Mouse (Mus musculus) heart, embryonic 16.5 days (tissue): ENCODE data around the gene Phpt1. TPM values are rescaled to one million over a fixed set of nuclear protein-coding genes. Genes with fewer than 3 reads are reported as not detected.
A peak's percentile ranks its signal among the peaks of the same experiment; 100 is the strongest.

ENCODE experiments used
- ATAC-seq: fragments of 200-750 bp; cut with Nextera tagmentation; replicated peaks from 2 replicates; pipeline ENCODE4 v1.8.0; 2017; ENCODE audit warnings: moderate number of reproducible peaks; ENCODE audit not compliant: insufficient read depth, low FRiP score; ENCODE audit errors: extremely low read depth
- H3K27ac ChIP-seq: fragments of 300-500 bp; sonication (generic); 2 replicates; pipeline ENCODE4 v1.5.1; 2014; ENCODE audit warnings: mild to moderate bottlenecking, low read length, control low read depth, moderate library complexity
- H3K27me3 ChIP-seq: fragments of 300-500 bp; sonication (generic); 2 replicates; pipeline ENCODE4 v1.6.1; 2014; ENCODE audit warnings: low read length, mixed read lengths; ENCODE audit not compliant: control insufficient read depth, insufficient read depth
- H3K36me3 ChIP-seq: fragments of 300-500 bp; sonication (generic); 2 replicates; pipeline ENCODE4 v1.6.1; 2014; ENCODE audit not compliant: control insufficient read depth, insufficient read depth
- H3K4me1 ChIP-seq: fragments of 300-500 bp; sonication (generic); 2 replicates; pipeline ENCODE4 v1.6.1; 2014; ENCODE audit warnings: low read length, mixed read lengths; ENCODE audit not compliant: control insufficient read depth, insufficient read depth
- H3K4me2 ChIP-seq: fragments of 300-500 bp; sonication (generic); 2 replicates; pipeline ENCODE4 v1.6.1; 2014; ENCODE audit warnings: low read depth, mild to moderate bottlenecking, control low read depth, low read length
- H3K4me3 ChIP-seq: fragments of 300-500 bp; sonication (generic); 2 replicates; pipeline ENCODE4 v1.5.1; 2014; ENCODE audit warnings: mild to moderate bottlenecking, control low read depth, low read length
- H3K9ac ChIP-seq: fragments of 300-500 bp; sonication (generic); 2 replicates; pipeline ENCODE4 v1.6.1; 2014; ENCODE audit warnings: low read length, control low read depth
- H3K9me3 ChIP-seq: fragments of 300-500 bp; sonication (generic); replicated peaks from 2 replicates; pipeline ENCODE4 v1.6.1; 2016; ENCODE audit warnings: low read length; ENCODE audit not compliant: control insufficient read depth
- WGBS: fragments of 180-500 bp; shearing (Covaris S2); extraction: QIAGEN DNeasy Blood & Tissue Kit; methylation state at CpG from one replicate; pipeline ENCODE4 v1.1.7; 2014; 5-methylcytosine and 5-hydroxymethylcytosine counted together
- polyA plus RNA-seq: library from polyadenylated mRNA; unstranded; fragments of >200 nt; fragmentation: Nextera tagmentation; extraction: Ambion mirVana; gene quantifications from 2 replicates; pipeline ENCODE4 v1.2.1, GENCODE M21; 2015

Phpt1 gene
- 180 and 190 TPM in 2 replicates for polyA plus RNA-seq

DNA sequence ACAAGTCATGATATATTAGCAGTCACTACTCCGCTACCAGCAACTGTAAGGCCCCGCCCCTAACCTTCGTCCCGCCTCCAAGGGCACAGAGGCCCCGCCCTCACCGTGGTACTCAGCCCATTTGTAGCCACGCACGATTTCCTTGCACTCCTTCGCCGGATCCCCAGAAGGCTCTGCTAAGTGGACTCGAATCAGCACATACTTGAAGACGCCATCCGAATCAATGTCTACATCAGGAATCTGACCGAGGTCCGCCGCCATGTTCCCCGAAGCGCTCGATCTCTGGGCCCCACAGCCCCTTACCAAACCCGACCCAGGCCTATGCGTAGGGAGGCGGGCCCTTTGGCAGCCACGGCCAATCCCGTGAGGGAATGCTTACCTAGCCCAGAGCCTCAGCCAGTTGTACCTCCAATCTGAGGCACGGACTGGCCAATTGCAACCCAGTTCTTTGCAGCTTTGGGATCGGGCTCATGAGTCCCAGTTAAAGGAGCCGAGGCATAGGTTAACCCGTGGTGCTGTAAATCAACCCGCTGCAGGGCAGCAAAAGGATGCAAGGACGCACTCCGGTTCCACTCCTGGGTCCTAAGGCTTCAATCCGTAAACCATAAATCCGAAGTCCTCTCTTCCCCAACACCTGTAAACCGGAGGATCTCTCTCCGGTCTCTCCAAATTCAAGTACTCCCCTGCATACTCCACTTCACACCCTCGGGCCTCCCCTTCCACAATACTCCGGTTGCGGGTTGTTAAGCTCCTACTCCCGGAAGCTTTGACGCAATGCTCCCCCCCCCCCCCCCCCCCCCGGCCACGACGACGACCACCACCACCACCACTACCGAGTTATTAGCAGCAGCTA, at the start of gene Phpt1, which contains the start of gene Mamdc4:
TSS of gene Phpt1 (minus strand) at position 646 of the 853 bp plus-strand sequence.
TSS of gene Mamdc4 (minus strand) at position 267 of the 853 bp plus-strand sequence.
- under 1% methylated on average over 41 of the region's 45 CpGs for WGBS
- Histone ChIP-seq H3K9me3 (no peaks in the 10 kb centered on the region), H3K4me2 (peak within 1 kb of the TSS; percentile 82), H3K9ac (peak within 1 kb of the TSS; percentile 73), H3K4me3 (peak within 1 kb of the TSS; percentile 60), H3K4me1 (peaks cover 38% of the 10 kb centered on the region), H3K36me3 (0 out of 2 replicates have a peak, but pooled peaks cover 3% of the 10 kb centered on the region), H3K27me3 (peaks cover 37% of the 10 kb centered on the region), H3K27ac (peak within 1 kb of the TSS; percentile 91)
- ATAC-seq, result peak; percentile 97

GRCm38 (mm10) chr2:25621229-25622200, 46.5 kb upstream of the Phpt1 start, which contains the start of gene Tmem141:
TSS of gene Tmem141 (minus strand) at chr2:25622005.
- Histone ChIP-seq H3K9ac (peak within 1 kb of the TSS; percentile 79), H3K4me1 (peaks cover 9% of the 10 kb centered on the region), H3K4me3 (peak within 1 kb of the TSS; percentile 62), H3K4me2 (peak within 1 kb of the TSS; percentile 92), H3K27ac (peak within 1 kb of the TSS; percentile 67), H3K9me3 (no peaks in the 10 kb centered on the region), H3K36me3 (no peaks in the 10 kb centered on the region), H3K27me3 (peaks cover 19% of the 10 kb centered on the region)
- WGBS, result 6% methylated on average over 34 of the region's 34 CpGs
- ATAC-seq, result peak; percentile 92

DNA sequence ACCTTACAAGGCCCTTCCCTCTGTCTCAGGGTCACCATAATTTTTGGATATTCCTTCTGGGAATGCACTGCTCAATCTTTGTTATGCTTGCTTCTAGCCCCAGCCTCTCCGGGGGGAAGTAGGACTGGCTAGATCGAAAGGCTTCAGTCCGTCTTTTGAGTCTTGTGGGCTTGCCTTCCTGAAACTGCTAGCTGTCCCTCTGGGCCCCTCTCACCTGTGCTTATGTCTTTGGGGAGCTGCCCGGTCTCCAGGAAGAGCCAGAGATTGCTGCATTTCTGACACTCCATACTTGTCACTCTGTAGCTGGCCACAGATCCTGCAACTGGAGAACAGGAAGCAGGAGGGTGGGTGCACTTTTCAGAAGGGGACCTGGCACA, 45.8 kb upstream of the Phpt1 start:
- no peaks in the 10 kb centered on the region for H3K9me3 ChIP-seq
- peaks cover 11% of the 10 kb centered on the region for H3K4me1 ChIP-seq
- ATAC-seq, result no peak
- no peak overlapping the region for H3K4me3 ChIP-seq
- peak overlapping the region; percentile 92; the same call in 1 of the 2 replicates for H3K4me2 ChIP-seq
- H3K36me3 ChIP-seq, result no peaks in the 10 kb centered on the region
- peaks cover 26% of the 10 kb centered on the region for H3K27me3 ChIP-seq
- WGBS, result 70% methylated on average over 4 of the region's 4 CpGs
- H3K9ac ChIP-seq, result no peak overlapping the region
- no peak overlapping the region for H3K27ac ChIP-seq

DNA sequence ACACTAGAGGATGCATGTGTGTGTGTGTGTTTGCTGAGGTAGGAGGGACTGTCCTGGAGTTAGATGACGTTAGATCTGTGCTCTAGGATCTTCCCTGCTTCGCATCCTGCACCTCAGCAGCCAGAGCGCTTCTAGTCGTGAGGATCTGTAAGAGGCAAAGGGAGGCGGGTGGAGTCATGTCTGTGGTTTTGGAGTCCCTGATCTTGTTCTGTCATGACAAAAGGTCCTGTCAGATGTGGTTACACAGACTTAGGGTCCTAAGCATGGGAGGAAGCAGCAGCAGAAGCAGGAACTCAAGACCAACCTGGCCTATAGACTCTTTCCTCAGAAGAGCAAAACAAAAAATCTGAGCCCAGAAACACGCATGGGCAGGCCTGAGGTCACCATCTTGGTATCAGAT, 45.4 kb upstream of the Phpt1 start:
- H3K27me3 ChIP-seq, result peaks cover 30% of the 10 kb centered on the region
- no peaks in the 10 kb centered on the region for H3K9me3 ChIP-seq
- H3K9ac ChIP-seq, result no peak overlapping the region
- no peaks in the 10 kb centered on the region for H3K36me3 ChIP-seq
- no peak overlapping the region for H3K27ac ChIP-seq
- H3K4me1 ChIP-seq, result peaks cover 11% of the 10 kb centered on the region
- no peak overlapping the region for H3K4me2 ChIP-seq
- no peak for ATAC-seq
- no peak overlapping the region for H3K4me3 ChIP-seq
- 77% methylated on average over 6 of the region's 6 CpGs for WGBS

- 68% methylated on average over 3 of the region's 3 CpGs for WGBS
- no peak within 1 kb of the TSS for H3K4me2 ChIP-seq
- peaks cover 11% of the 10 kb centered on the region for H3K4me1 ChIP-seq
- no peak for ATAC-seq
- H3K27ac ChIP-seq, result no peak within 1 kb of the TSS
- H3K9ac ChIP-seq, result no peak within 1 kb of the TSS
- no peaks in the 10 kb centered on the region for H3K9me3 ChIP-seq
- H3K36me3 ChIP-seq, result no peaks in the 10 kb centered on the region
- peaks cover 45% of the 10 kb centered on the region for H3K27me3 ChIP-seq
- no peak within 1 kb of the TSS for H3K4me3 ChIP-seq
Measured at GRCm38 (mm10) chr2:25617578-25617977, 42.6 kb upstream of the Phpt1 start, which contains the start of gene Ccdc183. TSS of gene Ccdc183 (minus strand) at chr2:25617678.

- Histone ChIP-seq H3K4me2 (peak overlapping the region; percentile 13; the same call in 1 of the 2 replicates), H3K9ac (peak overlapping the region; percentile 28; the same call in 1 of the 2 replicates), H3K9me3 (no peaks in the 10 kb centered on the region), H3K36me3 (no peaks in the 10 kb centered on the region), H3K4me1 (peaks cover 8% of the 10 kb centered on the region), H3K27me3 (peaks cover 45% of the 10 kb centered on the region), H3K27ac (no peak overlapping the region), H3K4me3 (peak overlapping the region; percentile 25)
- ATAC-seq, result no peak
- 15% methylated on average over 22 of the region's 22 CpGs for WGBS
Measured at GRCm38 (mm10) chr2:25616398-25616797, 41.4 kb upstream of the Phpt1 start.

- no peak for ATAC-seq
- Histone ChIP-seq H3K9me3 (no peaks in the 10 kb centered on the region), H3K9ac (peak overlapping the region; percentile 99), H3K27me3 (no peaks in the 10 kb centered on the region), H3K4me3 (peak overlapping the region; percentile 78), H3K27ac (peak overlapping the region; percentile 93), H3K4me2 (peak overlapping the region; percentile 64), H3K4me1 (peaks cover 15% of the 10 kb centered on the region), H3K36me3 (no peaks in the 10 kb centered on the region)
- 62% methylated on average over 10 of the region's 10 CpGs for WGBS
Measured at GRCm38 (mm10) chr2:25608671-25609070, 33.6 kb upstream of the Phpt1 start.

GRCm38 (mm10) chr2:25607761-25608622, 33.0 kb upstream of the Phpt1 start, which contains the start of gene Rabl6:
TSS of gene Rabl6 (minus strand) at chr2:25608521.
- peak; percentile 91 for ATAC-seq
- peak within 1 kb of the TSS; percentile 93 for H3K27ac ChIP-seq
- H3K9me3 ChIP-seq, result no peaks in the 10 kb centered on the region
- no peaks in the 10 kb centered on the region for H3K27me3 ChIP-seq
- under 1% methylated on average over 80 of the region's 80 CpGs for WGBS
- peak within 1 kb of the TSS; percentile 80 for H3K4me2 ChIP-seq
- H3K9ac ChIP-seq, result peak within 1 kb of the TSS; percentile 99
- H3K4me3 ChIP-seq, result peak within 1 kb of the TSS; percentile 78
- H3K4me1 ChIP-seq, result peaks cover 15% of the 10 kb centered on the region
- H3K36me3 ChIP-seq, result no peaks in the 10 kb centered on the region
